Mouse (Mus musculus): ENCODE data around the gene Trim14. TPM values are rescaled to one million over a fixed set of nuclear protein-coding genes. Genes with fewer than 3 reads are reported as not detected.
A peak's percentile ranks its signal among the peaks of the same experiment; 100 is the strongest.

The Trim14 gene
- polyA plus RNA-seq, 1 experiment from 2014 or later: 0.92 TPM

DNA sequence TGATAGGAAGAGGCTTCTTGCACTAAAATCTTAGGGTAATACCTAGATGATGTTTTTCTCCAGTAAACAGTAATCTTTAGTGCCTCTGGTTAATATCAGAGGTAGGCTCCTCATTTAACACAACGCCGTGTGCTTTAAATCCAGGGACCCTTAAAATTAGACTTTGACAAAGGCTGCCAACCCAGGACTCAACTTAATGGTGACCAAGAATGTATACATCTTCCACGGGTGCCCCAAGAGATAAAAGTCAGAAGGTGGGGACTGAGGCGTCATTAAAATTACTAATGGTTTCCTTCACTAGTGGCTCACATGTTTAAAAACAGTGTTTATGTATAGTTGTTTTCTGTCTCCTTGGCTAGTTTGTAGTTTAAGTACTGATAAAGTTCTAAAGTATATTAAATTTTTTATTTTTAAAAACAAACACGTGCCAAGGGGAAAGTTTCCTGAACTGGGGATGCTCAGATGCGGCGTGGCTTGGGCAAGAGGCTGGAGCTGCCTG lies 85.9 kb downstream of the Trim14 start:
- ATAC-seq (ENCODE audit: insufficient read depth, low FRiP score, low TSS enrichment): no peak

GRCm38 (mm10) chr4:46448886-46449285 lies 87.1 kb downstream of the Trim14 start:
- ATAC-seq (ENCODE audit: insufficient read depth, low FRiP score, low TSS enrichment) (no peak), DNase-seq (ENCODE audit: low spot score) (no peak)
- Histone ChIP-seq H3K27ac (ENCODE audit: low read depth, low read length) (0 out of 2 replicates have a peak overlapping the region, but pooled peaks have one; percentile 14), H3K4me2 (ENCODE audit: low read depth) (no peak overlapping the region), H3K4me3 (ENCODE audit: low read depth, low read length) (no peak overlapping the region), H3K9ac (ENCODE audit: low read length) (no peak overlapping the region), H3K27me3 (ENCODE audit: control insufficient read depth, insufficient read depth, low read length) (no peaks in the 10 kb centered on the region), H3K4me1 (ENCODE audit: control insufficient read depth, insufficient read depth, low read length) (peaks cover 14% of the 10 kb centered on the region), H3K36me3 (ENCODE audit: control insufficient read depth, insufficient read depth, low read length) (no peaks in the 10 kb centered on the region), H3K9me3 (ENCODE audit: control insufficient read depth, low read length) (no peaks in the 10 kb centered on the region)
- 39% methylated on average over 6 of the region's 6 CpGs for WGBS

More for the DNA sequence above, 85.9 kb downstream of the Trim14 start:
- H3K9me3 ChIP-seq (ENCODE audit: control insufficient read depth, low read length): no peaks in the 10 kb centered on the region
- peak overlapping the region; percentile 98 for H3K27ac ChIP-seq (ENCODE audit: low read depth, low read length)
- WGBS: 27% methylated on average over 7 of the region's 7 CpGs
- peak overlapping the region; percentile 99 for H3K9ac ChIP-seq (ENCODE audit: low read length)
- no peaks in the 10 kb centered on the region for H3K36me3 ChIP-seq (ENCODE audit: control insufficient read depth, insufficient read depth, low read length)
- no peak for DNase-seq (ENCODE audit: low spot score)
- peak overlapping the region; percentile 92 for H3K4me3 ChIP-seq (ENCODE audit: low read depth, low read length)
- peaks cover 18% of the 10 kb centered on the region for H3K4me1 ChIP-seq (ENCODE audit: control insufficient read depth, insufficient read depth, low read length)
- H3K4me2 ChIP-seq (ENCODE audit: low read depth): peak overlapping the region; percentile 63
- H3K27me3 ChIP-seq (ENCODE audit: control insufficient read depth, insufficient read depth, low read length): no peaks in the 10 kb centered on the region

- ATAC-seq (ENCODE audit: insufficient read depth, low FRiP score, low TSS enrichment) (no peak), DNase-seq (ENCODE audit: low spot score) (no peak)
- no peak overlapping the region for H3K9ac ChIP-seq (ENCODE audit: low read length)
- H3K27me3 ChIP-seq (ENCODE audit: control insufficient read depth, insufficient read depth, low read length): no peaks in the 10 kb centered on the region
- H3K4me2 ChIP-seq (ENCODE audit: low read depth): no peak overlapping the region
- H3K36me3 ChIP-seq (ENCODE audit: control insufficient read depth, insufficient read depth, low read length): no peaks in the 10 kb centered on the region
- no peak overlapping the region for H3K27ac ChIP-seq (ENCODE audit: low read depth, low read length)
- H3K4me1 ChIP-seq (ENCODE audit: control insufficient read depth, insufficient read depth, low read length): peaks cover 7% of the 10 kb centered on the region
- WGBS: 60% methylated on average over 1 of the region's 1 CpGs
- H3K9me3 ChIP-seq (ENCODE audit: control insufficient read depth, low read length): no peaks in the 10 kb centered on the region
- H3K4me3 ChIP-seq (ENCODE audit: low read depth, low read length): no peak overlapping the region
These were observed 88.5 kb downstream of the Trim14 start for GRCm38 (mm10) chr4:46447461-46447860.

DNA sequence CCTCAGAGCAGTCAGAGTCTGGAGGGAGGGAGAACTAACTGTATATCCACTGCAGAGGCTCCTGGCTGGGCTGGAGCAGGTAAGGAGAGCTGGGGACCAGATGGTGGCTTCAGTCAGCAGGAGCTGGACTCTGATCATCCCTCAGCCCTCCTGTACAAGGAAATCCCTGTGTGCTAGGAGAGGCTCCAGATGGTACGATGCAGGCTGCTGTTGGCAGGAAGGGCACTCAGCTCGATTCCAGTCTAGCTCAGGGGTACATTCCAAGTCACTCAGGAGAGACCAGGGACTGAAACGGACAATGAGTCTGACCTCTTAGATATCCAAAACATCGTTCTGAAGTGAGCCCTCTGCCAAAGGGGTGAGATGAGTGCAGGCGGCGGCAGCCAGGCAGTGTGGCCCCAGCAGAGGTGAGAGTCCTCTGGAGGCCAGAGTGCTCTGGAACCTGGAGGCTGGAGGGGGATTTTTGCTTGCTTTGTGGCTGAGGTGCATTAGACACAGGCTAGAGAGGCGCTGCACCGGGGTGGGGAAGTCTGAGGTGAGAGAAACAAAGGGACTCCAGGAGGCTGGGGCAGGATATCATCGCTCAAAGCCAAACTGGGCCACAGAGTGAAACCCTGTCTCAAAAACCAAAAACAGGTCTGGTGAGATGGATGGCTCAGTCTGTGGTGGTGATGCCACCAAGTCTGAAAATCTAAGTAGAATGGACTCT lies 90.5 kb downstream of the Trim14 start:
- no peak for DNase-seq (ENCODE audit: low spot score)
- H3K4me3 ChIP-seq (ENCODE audit: low read depth, low read length): no peak overlapping the region
- H3K36me3 ChIP-seq (ENCODE audit: control insufficient read depth, insufficient read depth, low read length): no peaks in the 10 kb centered on the region
- H3K4me2 ChIP-seq (ENCODE audit: low read depth): no peak overlapping the region
- ATAC-seq (ENCODE audit: insufficient read depth, low FRiP score, low TSS enrichment): no peak
- WGBS: 64% methylated on average over 9 of the region's 9 CpGs
- peaks cover 7% of the 10 kb centered on the region for H3K4me1 ChIP-seq (ENCODE audit: control insufficient read depth, insufficient read depth, low read length)
- no peaks in the 10 kb centered on the region for H3K27me3 ChIP-seq (ENCODE audit: control insufficient read depth, insufficient read depth, low read length)
- no peak overlapping the region for H3K27ac ChIP-seq (ENCODE audit: low read depth, low read length)
- H3K9ac ChIP-seq (ENCODE audit: low read length): no peak overlapping the region
- no peaks in the 10 kb centered on the region for H3K9me3 ChIP-seq (ENCODE audit: control insufficient read depth, low read length)

Other genes with a start within 250 kb of the Trim14 start
- gene Foxe1, start 192.5 kb downstream of the Trim14 start, polyA plus RNA-seq (2014; fragmentation: Nextera tagmentation; extraction: Ambion mirVana): not detected in 2 replicates
- gene Trmo, start 146.7 kb downstream of the Trim14 start, polyA plus RNA-seq (2014; fragmentation: Nextera tagmentation; extraction: Ambion mirVana): 10.5 TPM in 2 replicates
- gene Hemgn, start 122.6 kb downstream of the Trim14 start, polyA plus RNA-seq (2014; fragmentation: Nextera tagmentation; extraction: Ambion mirVana): 15.8 and 15.9 TPM in 2 replicates
- 261 and 271 TPM in 2 replicates for gene Anp32b, start 85.2 kb downstream of the Trim14 start, polyA plus RNA-seq (2014; fragmentation: Nextera tagmentation; extraction: Ambion mirVana)
- gene Nans, start 46.9 kb downstream of the Trim14 start, polyA plus RNA-seq (2014; fragmentation: Nextera tagmentation; extraction: Ambion mirVana): 82.0 and 89.1 TPM in 2 replicates
- gene Coro2a, start 66.1 kb upstream of the Trim14 start, polyA plus RNA-seq (2014; fragmentation: Nextera tagmentation; extraction: Ambion mirVana): 6.9 and 8.8 TPM in 2 replicates
- 0.84 and 1.1 TPM in 2 replicates for gene Tbc1d2, start 114.1 kb upstream of the Trim14 start, polyA plus RNA-seq (2014; fragmentation: Nextera tagmentation; extraction: Ambion mirVana)